Mouse (Mus musculus) hindbrain, embryonic 13.5 days (tissue): ENCODE measurements around the gene Olfr17. TPM values are rescaled to one million over a fixed set of nuclear protein-coding genes. Genes with fewer than 3 reads are reported as not detected.
"Not testable (repeated sequence)": the region's sequence is repeated elsewhere in the genome, so short reads cannot be mapped to it uniquely, and the experiment has no call there.

Experiments
- ATAC-seq: fragments of 200-750 bp; cut with Nextera tagmentation; 2 replicates; pipeline ENCODE4 v1.8.0; 2017; ENCODE audit warnings: moderate TSS enrichment; ENCODE audit not compliant: low FRiP score
- H3K27ac ChIP-seq: fragments of 300-500 bp; sonication (generic); 2 replicates; pipeline ENCODE4 v1.5.1; 2015; ENCODE audit warnings: inconsistent platforms, mild to moderate bottlenecking, moderate library complexity
- H3K27me3 ChIP-seq: fragments of 300-500 bp; sonication (generic); 2 replicates; pipeline ENCODE4 v1.6.1; 2015; ENCODE audit warnings: mild to moderate bottlenecking, inconsistent platforms
- H3K36me3 ChIP-seq: fragments of 300-500 bp; sonication (generic); 2 replicates; pipeline ENCODE4 v1.6.1; 2015; ENCODE audit warnings: mild to moderate bottlenecking, inconsistent platforms
- H3K4me1 ChIP-seq: fragments of 300-500 bp; sonication (generic); replicated peaks from 2 replicates; pipeline ENCODE4 v1.6.1; 2015; ENCODE audit warnings: inconsistent platforms
- H3K4me2 ChIP-seq: fragments of 300-500 bp; sonication (generic); 2 replicates; pipeline ENCODE4 v1.6.1; 2015; ENCODE audit warnings: inconsistent platforms, mild to moderate bottlenecking, moderate library complexity
- H3K4me3 ChIP-seq: fragments of 300-500 bp; sonication (generic); 2 replicates; pipeline ENCODE4 v1.5.1; 2015; ENCODE audit warnings: mild to moderate bottlenecking, inconsistent platforms
- H3K9ac ChIP-seq: fragments of 300-500 bp; sonication (generic); 2 replicates; pipeline ENCODE4 v1.6.1; 2015; ENCODE audit warnings: mild to moderate bottlenecking, inconsistent platforms
- H3K9me3 ChIP-seq: fragments of 300-500 bp; sonication (generic); 2 replicates; pipeline ENCODE4 v1.6.1; 2016; ENCODE audit warnings: inconsistent platforms
- WGBS: fragments of 180-500 bp; shearing (Covaris S2); methylation state at CpG from one replicate; pipeline ENCODE4 v1.1.7; 2015; 5-methylcytosine and 5-hydroxymethylcytosine counted together
- polyA plus RNA-seq: library from polyadenylated mRNA; unstranded; fragments of >200 nt; fragmentation: Nextera tagmentation; extraction: Ambion mirVana; gene quantifications from 2 replicates; pipeline ENCODE4 v1.2.1, GENCODE M21; 2015

Olfr17 gene
- not detected in 2 replicates for polyA plus RNA-seq

DNA sequence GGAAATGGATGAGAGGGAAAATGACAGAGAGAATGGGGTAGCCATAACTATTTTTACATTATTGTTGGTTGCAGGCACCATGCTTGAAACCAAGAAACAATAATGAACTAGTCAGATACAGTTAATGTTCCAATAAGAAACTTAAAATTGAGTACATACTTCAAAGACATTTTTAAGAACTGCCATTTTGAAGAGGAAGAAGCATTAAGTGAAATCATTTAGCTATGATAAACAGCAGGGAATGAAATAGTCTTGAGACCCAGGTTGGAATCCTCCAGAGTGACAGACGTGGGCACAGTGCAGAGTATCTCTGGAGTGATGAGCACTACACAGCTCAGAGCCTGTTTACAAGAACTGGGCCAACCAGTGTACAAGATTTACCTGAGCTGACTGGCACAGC, at the start of gene Olfr17:
Gene Olfr17, plus strand, starts transcription at position 301 of the 400 bp plus-strand sequence.
- no peak within 1 kb of the TSS for H3K27ac ChIP-seq
- no peaks in the 10 kb centered on the region for H3K27me3 ChIP-seq
- WGBS: 68% methylated on average over 1 of the region's 1 CpGs
- H3K36me3 ChIP-seq: no peaks in the 10 kb centered on the region
- H3K4me3 ChIP-seq: no peak within 1 kb of the TSS
- H3K4me1 ChIP-seq: no peaks in the 10 kb centered on the region
- H3K4me2 ChIP-seq: no peak within 1 kb of the TSS
- no peak for ATAC-seq
- no peak within 1 kb of the TSS for H3K9ac ChIP-seq
- H3K9me3 ChIP-seq: no peaks in the 10 kb centered on the region

DNA sequence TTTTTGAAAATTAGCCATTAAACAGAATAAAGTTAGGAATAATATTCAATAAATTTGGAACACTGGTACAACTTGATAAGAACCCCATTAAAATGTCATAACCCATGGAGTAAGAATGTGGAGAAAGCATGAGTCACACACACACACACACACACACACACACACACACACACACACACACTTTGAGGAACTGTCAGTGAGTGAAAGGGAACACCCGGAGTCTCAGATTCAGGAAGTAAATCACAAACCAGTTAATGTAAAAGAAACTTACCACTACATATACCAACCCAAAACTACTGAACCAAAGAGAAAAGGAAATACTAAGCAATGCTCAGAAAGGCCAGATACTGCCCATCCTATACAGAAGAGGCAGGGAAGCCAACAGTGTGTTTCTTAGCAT, 48.6 kb upstream of the Olfr17 start:
- Histone ChIP-seq H3K27me3 (no peaks in the 10 kb centered on the region), H3K4me1 (no peaks in the 10 kb centered on the region), H3K4me3 (no peak overlapping the region), H3K4me2 (no peak overlapping the region), H3K36me3 (no peaks in the 10 kb centered on the region), H3K9me3 (no peaks in the 10 kb centered on the region), H3K9ac (no peak overlapping the region), H3K27ac (no peak overlapping the region)
- WGBS: 89% methylated on average over 1 of the region's 1 CpGs
- ATAC-seq: no peak

DNA sequence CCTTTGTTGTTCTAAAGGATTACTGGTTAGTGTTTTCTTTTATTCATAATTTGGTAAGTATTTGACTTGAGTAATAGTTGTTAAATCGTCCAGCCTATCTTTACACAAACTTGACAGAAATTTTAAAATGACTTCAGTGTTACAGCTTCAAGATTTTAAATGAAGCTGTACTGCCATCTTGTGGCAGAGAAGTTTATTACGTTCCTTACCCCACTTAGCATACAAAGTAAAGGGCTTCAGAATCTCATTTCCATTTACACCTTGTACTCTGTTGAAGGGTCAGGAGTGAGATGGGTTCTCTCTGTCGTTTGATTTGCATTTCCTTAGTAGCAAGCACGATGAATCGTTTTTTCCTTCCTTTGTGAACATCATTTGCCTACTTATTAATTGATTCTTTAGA, 47.2 kb upstream of the Olfr17 start:
- H3K9ac ChIP-seq: no peak overlapping the region
- H3K27me3 ChIP-seq: no peaks in the 10 kb centered on the region
- 3% methylated on average over 5 of the region's 5 CpGs for WGBS
- no peak overlapping the region for H3K4me2 ChIP-seq
- no peaks in the 10 kb centered on the region for H3K9me3 ChIP-seq
- 0 out of 2 replicates have a peak, but pooled peaks have one; percentile 43 for ATAC-seq
- no peaks in the 10 kb centered on the region for H3K36me3 ChIP-seq
- H3K4me3 ChIP-seq: no peak overlapping the region
- H3K27ac ChIP-seq: no peak overlapping the region
- no peaks in the 10 kb centered on the region for H3K4me1 ChIP-seq

DNA sequence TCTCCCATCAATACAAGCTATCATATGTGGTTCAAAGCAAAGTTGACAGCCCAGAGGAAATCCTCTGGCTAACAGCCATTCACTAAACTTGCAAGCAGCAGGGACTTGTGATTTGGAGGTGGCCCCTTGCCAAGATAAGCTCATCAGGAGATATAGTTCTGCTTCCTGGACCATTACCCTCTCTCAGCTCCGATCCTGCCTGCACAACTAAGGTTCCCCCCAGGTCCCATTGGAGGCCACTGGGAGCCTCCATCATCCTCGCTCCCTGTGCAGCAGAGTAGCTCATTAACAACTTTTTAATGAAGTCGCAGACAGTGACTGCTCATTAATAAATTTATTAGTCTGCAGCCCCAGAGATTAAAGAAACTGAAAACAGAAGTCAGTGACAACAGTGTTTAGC, 45.4 kb upstream of the Olfr17 start:
- H3K9ac ChIP-seq: no peak overlapping the region
- no peaks in the 10 kb centered on the region for H3K4me1 ChIP-seq
- no peaks in the 10 kb centered on the region for H3K36me3 ChIP-seq
- H3K27me3 ChIP-seq: no peaks in the 10 kb centered on the region
- no peak overlapping the region for H3K27ac ChIP-seq
- H3K9me3 ChIP-seq: no peaks in the 10 kb centered on the region
- WGBS: 54% methylated on average over 3 of the region's 3 CpGs
- no peak overlapping the region for H3K4me3 ChIP-seq
- no peak for ATAC-seq
- no peak overlapping the region for H3K4me2 ChIP-seq

DNA sequence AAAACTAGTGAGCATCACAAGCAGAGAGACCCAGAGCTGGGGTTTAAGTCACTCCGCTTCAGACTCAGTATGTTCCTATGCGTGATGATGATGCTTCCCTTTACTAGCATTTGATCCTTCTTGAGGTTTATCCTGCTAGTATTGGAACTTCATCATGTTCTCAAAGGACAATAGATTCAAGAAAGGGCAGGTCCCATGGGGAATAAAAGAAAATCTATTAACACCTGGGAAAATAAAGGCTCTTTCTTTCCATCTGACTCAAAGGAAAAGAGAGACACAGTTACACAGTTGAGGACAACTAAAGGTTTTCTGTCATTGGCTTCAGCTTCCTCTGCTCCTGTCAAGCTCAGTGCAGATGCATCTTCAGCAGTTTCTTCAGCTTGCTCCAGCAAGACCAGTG, 22.3 kb upstream of the Olfr17 start, which contains the start of gene Olfr714:
Gene Olfr714, plus strand, starts transcription at position 301 of the 400 bp plus-strand sequence.
- Histone ChIP-seq H3K27ac (no peak within 1 kb of the TSS), H3K27me3 (no peaks in the 10 kb centered on the region), H3K9me3 (no peaks in the 10 kb centered on the region), H3K4me3 (no peak within 1 kb of the TSS), H3K4me1 (no peaks in the 10 kb centered on the region), H3K9ac (no peak within 1 kb of the TSS), H3K36me3 (no peaks in the 10 kb centered on the region), H3K4me2 (no peak within 1 kb of the TSS)
- 94% methylated on average over 2 of the region's 2 CpGs for WGBS
- no peak for ATAC-seq

DNA sequence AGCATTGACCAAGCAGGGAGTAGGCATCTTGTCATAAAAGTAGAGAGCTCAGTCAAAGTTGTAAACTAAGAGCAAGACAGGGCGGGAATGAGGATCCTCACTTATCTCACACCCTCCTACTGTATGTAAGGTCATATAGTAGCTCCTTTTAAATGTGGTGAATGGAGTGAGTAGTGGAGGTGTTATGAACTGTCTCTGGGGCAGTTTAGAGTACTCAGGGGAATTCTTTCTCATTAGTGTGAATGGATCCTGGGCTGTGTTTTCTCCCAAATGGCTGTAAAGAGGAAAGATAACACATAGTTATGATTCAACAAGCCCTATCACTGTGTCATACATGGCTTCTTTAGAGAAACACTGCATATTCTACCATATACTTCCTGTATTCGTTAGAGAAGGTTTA, 17.2 kb downstream of the Olfr17 start, which contains the start of gene Olfr715b:
Gene Olfr715b, minus strand, starts transcription at position 101 of the 400 bp plus-strand sequence.
- not testable (repeated sequence) for H3K9ac ChIP-seq, H3K36me3 ChIP-seq, ATAC-seq, H3K27me3 ChIP-seq, H3K27ac ChIP-seq, H3K4me1 ChIP-seq, H3K4me2 ChIP-seq, H3K9me3 ChIP-seq, H3K4me3 ChIP-seq
- 87% methylated on average over 2 of the region's 2 CpGs for WGBS

DNA sequence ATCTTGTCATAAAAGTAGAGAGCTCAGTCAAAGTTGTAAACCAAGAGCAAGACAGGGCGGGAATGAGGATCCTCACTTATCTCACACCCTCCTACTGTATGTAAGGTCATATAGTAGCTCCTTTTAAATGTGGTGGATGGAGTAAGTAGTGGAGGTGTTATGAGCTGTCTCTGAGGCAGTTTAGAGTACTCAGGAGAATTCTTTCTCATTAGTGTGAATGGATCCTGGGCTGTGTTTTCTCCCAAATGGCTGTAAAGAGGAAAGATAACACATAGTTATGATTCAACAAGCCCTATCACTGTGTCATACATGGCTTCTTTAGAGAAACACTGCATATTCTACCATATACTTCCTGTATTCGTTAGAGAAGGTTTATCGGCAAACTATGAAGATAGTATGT, 38.0 kb downstream of the Olfr17 start, which contains the start of gene Olfr715:
Gene Olfr715, minus strand, starts transcription at position 101 of the 400 bp plus-strand sequence.
- H3K4me3 ChIP-seq, H3K36me3 ChIP-seq, ATAC-seq, H3K4me1 ChIP-seq, H3K9me3 ChIP-seq, H3K27ac ChIP-seq, H3K27me3 ChIP-seq, H3K4me2 ChIP-seq, H3K9ac ChIP-seq: not testable (repeated sequence)
- WGBS: 88% methylated on average over 3 of the region's 3 CpGs

DNA sequence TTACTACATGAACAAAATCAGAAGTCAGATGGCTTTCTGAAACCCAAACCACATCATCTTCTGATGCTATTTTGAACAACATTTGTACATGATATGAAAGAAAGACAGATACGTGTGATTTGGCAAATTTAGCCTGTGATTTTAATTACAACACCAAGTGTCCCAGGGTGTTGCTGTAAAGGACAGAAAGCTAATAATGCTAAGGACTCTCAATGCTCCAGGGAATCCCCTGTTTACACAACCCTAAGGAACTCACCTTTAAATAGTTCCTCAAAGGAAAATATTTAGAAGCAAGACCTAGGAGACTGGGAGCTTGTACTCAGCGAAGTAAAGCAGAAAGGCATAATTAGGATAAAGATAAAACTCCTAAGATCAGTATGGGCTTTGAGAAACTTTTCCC, 45.0 kb downstream of the Olfr17 start, which contains the start of gene Olfr716:
Gene Olfr716, plus strand, starts transcription at position 301 of the 400 bp plus-strand sequence.
- 78% methylated on average over 2 of the region's 2 CpGs for WGBS
- not testable (repeated sequence) for H3K9me3 ChIP-seq, H3K4me3 ChIP-seq, ATAC-seq, H3K9ac ChIP-seq, H3K36me3 ChIP-seq, H3K27me3 ChIP-seq, H3K4me1 ChIP-seq, H3K27ac ChIP-seq, H3K4me2 ChIP-seq

Other genes starting within 250 kb of the Olfr17 start
- not detected in 2 replicates for gene Olfr703, start 249.9 kb upstream of the Olfr17 start, polyA plus RNA-seq
- not detected in 2 replicates for gene Olfr704, start 230.0 kb upstream of the Olfr17 start, polyA plus RNA-seq
- not detected in 2 replicates for gene Olfr705, start 216.3 kb upstream of the Olfr17 start, polyA plus RNA-seq
- not detected in 2 replicates for gene Olfr706, start 205.1 kb upstream of the Olfr17 start, polyA plus RNA-seq
- gene Olfr707, start 192.0 kb upstream of the Olfr17 start, polyA plus RNA-seq: not detected in 2 replicates
- gene Olfr1532-ps1, start 185.2 kb upstream of the Olfr17 start, polyA plus RNA-seq: not detected in 2 replicates
- not detected in 2 replicates for gene Olfr709-ps1, start 161.0 kb upstream of the Olfr17 start, polyA plus RNA-seq
- not detected in 2 replicates for gene Olfr710, start 144.9 kb upstream of the Olfr17 start, polyA plus RNA-seq
- gene Olfr6, start 129.3 kb upstream of the Olfr17 start, polyA plus RNA-seq: not detected in 2 replicates
- not detected in 2 replicates for gene Olfr711, start 117.8 kb upstream of the Olfr17 start, polyA plus RNA-seq
- not detected in 2 replicates for gene Olfr2, start 87.1 kb upstream of the Olfr17 start, polyA plus RNA-seq
- not detected in 2 replicates for gene Olfr713, start 62.0 kb upstream of the Olfr17 start, polyA plus RNA-seq
- gene Olfr714, start 22.2 kb upstream of the Olfr17 start, polyA plus RNA-seq: not detected in 2 replicates
- gene Olfr715b, start 17.1 kb downstream of the Olfr17 start, polyA plus RNA-seq: not detected in 2 replicates
- not detected in 2 replicates for gene Olfr715, start 37.9 kb downstream of the Olfr17 start, polyA plus RNA-seq
- not detected in 2 replicates for gene Olfr716, start 45.1 kb downstream of the Olfr17 start, polyA plus RNA-seq
- not detected in 2 replicates for gene Nlrp14, start 73.8 kb downstream of the Olfr17 start, polyA plus RNA-seq
- not detected in 2 replicates for gene Rbmxl2, start 116.2 kb downstream of the Olfr17 start, polyA plus RNA-seq